Mouse (Mus musculus) B cell, adult 2 months (primary cell): ENCODE data around the gene Kctd14.
A peak's percentile ranks its signal among the peaks of the same experiment; 100 is the strongest.
"Not testable (repeated sequence)": the region's sequence is repeated elsewhere in the genome, so short reads cannot be mapped to it uniquely, and the experiment has no call there.

Source experiments
- DNase-seq, 2 experiments: peaks; one replicate each; pipeline ENCODE4 v3.0.0; 2022

The Kctd14 gene

GRCm38 (mm10) chr7:97451023-97451422, at the start of gene Kctd14:
Gene Kctd14 (plus strand): TSS chr7:97451323.
- not testable (repeated sequence) for DNase-seq

DNA sequence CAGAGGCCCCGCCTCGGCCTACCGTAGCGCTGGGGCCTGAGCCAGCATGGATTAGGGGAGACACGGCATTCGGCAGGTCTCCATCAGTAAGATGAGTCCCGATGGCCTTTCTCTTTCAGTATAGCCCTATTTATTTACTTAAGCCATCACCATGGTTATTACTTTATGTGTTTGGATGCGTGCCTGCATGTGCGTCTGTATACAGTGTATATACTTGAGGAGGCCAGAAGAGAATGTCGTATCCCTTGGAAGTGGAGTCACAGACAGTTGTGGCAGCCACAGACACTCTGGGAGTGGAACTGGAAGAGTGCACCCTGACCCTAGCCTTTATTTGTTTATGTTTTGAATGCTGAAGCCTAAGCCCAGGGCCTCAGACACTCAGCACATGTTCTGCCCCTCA, 44.0 kb upstream of the Kctd14 start:
- DNase-seq = no peak

GRCm38 (mm10) chr7:97411106-97411505, 40.0 kb upstream of the Kctd14 start:
- no peak for DNase-seq

DNA sequence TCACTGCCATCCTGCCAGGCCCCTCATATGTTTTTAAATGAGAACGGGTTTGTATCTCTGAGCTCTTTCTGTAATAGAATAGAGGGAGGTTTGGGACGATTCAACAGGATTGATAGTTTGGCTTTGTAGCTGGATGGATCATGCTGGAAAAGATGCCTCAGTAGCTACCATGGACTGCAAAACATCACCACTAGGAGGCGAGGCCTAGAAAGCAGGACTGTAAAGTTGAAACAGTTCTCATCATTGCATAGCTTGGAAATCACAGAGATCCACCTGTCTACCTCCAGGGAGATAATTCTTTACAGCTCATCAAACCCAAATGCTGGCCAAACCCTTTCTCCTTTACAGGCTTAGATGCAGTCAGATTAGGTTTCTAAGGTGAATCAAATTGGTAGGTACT, 39.5 kb upstream of the Kctd14 start:
- DNase-seq = no peak

GRCm38 (mm10) chr7:97413981-97414380, 37.1 kb upstream of the Kctd14 start:
- no peak for DNase-seq

GRCm38 (mm10) chr7:97414426-97414825, 36.7 kb upstream of the Kctd14 start:
- no peak for DNase-seq

DNA sequence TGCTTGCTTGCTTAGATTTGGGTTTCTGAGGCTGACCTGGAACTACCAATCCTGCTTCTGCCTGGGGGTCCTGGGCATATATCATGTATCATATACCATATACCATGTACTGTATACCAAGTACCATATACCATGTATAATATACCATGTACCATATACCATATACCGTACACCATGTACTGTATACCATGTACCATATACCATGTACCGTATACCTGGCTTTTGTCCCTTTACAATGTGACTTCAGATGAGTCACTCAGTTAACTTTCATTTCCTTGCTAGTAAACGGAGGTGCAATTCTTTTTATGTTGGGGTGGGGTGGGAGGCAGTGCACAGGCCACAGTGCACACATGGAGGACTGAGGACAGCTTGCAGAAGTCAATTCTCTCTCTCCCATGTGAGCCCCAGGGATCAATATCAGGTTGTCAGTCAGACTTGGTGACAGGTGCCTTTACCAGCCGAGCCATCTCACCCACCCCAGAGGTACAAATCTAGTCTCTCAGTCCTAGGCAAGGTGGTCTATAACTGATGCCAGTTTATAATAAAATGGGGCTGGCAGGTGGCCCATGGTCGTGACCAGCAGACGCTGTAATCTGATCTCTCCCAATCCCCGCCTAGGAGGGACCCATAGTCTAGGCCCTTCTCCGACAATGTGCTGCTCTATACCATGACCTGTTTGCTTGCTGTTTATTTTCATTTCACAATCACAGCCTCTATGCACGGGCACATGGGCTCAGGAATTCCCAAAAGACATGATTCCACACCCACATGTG, 36.0 kb upstream of the Kctd14 start:
- DNase-seq = no peak

DNA sequence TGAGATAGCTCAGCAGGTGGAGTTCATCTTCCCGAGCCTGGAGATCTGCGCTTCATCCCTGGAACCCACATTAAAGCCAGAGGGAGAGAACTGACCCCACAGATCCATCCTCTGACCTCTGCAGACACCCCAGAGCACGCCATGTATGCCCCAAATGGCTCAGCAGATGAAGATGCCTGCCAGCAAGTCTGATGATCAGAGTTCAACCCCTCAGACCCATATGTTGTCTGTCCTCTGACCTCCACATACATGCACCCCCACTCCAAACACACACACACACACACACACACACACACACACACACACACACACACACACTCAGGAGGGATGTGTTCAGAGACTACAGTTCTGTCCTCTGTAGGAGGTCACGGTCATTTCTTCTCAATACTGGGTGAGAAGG, 34.6 kb upstream of the Kctd14 start:
- DNase-seq = no peak

DNA sequence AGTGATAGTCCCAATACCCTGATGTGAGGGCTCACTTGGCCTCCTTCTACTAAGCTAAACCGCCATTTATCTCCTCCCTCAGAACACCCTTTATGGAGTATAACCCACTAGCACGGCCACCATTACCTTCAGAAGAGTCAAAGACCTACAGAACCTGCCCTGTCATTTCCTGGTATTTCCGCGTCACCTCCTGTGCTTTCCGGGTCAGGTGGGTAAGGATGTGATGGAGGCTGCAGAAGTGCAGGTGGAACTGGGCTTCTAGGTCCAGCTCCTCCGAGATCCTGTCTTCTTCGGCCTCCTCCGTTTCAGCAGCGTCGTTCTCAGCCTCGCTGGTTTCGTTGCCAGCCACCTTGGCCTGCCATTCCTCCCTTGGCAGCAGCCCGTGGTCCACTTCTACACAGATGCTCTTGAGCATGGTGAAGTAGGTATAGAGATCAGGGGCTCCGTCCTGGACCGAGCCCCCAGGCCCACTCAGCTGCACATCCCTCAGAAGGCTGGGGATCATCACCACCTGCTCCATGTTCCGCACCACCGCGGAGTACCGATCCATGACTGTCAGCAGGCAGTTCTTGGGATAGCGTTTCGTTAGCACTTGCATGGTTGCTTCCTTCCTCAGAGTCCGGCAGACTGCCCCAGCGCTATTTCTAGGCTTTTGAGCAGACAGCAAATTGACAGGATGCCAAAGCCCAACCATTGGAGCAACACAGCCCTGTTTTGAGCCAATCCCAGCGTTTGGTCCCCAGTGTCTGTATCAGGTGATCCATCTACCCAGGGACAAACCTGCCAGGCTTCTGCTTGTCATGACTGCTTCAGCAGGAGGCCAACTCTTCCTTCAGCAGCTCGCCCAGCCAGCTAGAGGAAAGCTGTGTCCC, 34.0 kb upstream of the Kctd14 start, which contains the start of gene Thrsp:
Gene Thrsp (minus strand): TSS at position 825 of the 872 bp plus-strand sequence.
- no peak for DNase-seq

DNA sequence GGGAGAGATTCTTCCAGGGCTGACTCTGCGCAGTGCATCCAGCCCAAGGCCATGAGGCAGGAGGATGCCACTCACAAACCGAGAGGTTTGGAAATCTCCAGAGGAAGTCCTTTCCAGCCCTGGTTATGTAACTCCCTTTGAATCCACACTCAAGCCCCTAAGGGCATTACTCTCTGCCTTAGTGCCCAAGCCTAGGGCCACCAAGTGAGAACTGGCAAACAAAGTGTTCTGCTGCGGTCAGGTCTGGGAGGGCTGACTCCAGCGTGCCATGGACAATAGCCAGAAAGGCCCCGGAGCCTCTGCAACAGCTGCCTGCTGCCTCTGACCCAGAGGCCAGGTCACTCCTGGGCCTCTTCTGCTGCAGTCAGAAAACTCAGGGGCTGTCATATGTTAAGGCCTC, 32.4 kb upstream of the Kctd14 start:
- DNase-seq = no peak

DNA sequence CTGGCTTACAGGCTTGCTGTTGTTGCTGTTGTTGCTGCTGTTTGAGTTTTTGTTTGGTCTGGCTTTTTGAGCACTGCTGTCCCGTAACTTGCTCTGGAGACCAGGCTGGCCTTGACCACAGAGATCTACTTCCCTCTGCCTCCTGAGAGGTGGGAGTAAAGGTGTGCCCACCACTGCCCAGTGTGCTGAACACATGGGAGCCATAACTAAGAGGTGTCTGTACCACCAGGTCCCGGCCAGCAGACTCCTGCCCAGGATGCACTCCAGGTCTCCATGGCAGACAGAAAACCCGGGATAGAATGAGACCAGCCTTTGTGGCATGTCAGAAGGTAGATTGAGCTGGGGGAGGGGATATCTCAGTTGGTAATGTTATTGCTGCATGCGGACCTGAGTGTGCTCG, 32.0 kb upstream of the Kctd14 start:
- no peak for DNase-seq

DNA sequence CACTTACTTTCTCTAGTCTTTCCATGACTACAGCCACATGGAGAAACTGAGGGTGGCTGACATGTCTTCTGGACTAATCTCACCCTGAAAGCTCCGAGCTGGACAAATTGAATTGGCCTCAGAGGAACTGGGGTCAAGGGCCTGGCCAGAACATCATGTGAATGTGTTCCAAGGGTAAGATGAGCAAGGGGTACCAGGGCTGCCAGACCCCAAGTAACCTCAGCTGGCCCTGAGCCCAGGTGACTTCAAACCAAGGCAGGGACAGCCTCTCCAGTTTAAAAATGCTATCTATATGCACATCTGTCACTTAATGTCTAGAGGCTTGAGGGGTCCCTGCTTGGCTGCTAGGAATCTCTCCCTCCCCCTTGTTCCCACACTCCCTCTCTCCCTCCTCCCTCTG, 30.7 kb upstream of the Kctd14 start:
- no peak for DNase-seq

GRCm38 (mm10) chr7:97420958-97421651, 30.0 kb upstream of the Kctd14 start:
- no peak for DNase-seq

DNA sequence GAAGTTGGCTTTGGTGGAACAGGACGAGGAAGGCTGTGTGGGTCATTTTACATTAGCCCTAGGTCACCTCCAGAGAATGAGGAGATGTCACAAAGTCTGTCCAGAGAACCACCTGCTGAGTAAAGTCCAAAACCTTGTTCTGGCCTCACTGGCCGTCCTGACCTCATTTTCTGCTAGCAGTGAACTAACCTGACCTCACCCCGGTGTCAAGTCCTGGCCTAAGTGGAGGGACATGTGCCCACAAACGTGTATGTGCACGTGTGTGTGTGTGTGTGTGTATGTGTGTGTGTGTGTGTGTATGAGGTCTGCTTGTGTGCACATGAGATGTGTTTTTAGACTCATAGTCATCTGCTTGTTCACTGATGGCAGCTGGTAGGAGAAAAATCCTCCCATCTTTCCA, 27.4 kb upstream of the Kctd14 start:
- DNase-seq = no peak

DNA sequence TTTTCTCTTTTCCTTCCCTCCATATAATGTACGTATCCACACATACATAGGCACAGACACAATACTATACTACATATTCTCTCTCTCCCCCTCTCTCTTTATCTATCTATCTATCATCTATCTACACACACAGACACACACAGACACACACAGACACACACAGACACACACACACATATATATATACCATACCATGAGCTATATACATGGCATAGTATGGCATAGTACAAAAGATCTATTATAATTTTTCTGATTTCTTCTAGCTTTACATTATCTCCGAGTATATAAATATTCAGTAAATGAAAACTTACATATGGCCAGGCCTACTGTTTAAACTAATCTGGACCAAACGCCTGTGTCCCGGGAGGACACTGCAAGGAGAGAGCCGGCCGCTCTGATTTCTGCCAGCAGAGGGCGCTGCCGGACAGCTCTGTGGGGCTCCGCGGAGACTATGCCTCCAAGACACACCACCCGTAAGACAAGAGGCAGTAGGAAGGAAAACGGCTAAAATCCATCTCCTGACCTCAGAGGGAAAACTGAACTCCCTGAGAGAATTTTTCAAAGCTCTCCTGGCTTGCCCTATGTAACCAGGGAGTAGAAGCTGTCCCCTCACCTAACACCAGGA, 26.4 kb upstream of the Kctd14 start:
- DNase-seq = peak; percentile 93

DNA sequence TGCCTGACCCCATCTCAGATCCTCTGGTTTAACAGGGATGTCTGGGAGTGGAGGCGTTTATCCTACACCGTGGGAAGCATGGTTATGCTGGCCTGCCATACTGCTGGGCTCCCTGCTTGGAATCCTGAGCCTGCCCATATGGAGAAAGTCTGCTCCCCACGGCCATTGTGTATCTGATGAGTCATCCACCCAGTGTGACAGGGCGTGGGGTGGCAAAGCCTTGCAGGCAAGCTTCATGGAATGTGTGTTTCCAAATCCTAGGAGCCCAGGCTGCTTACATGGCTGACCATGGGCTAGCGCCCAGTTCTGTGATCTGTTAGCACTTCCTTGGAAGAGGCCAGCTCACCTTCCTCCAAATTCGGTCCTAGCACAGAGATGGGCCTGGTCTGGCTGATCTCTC, 24.6 kb upstream of the Kctd14 start:
- DNase-seq = no peak

DNA sequence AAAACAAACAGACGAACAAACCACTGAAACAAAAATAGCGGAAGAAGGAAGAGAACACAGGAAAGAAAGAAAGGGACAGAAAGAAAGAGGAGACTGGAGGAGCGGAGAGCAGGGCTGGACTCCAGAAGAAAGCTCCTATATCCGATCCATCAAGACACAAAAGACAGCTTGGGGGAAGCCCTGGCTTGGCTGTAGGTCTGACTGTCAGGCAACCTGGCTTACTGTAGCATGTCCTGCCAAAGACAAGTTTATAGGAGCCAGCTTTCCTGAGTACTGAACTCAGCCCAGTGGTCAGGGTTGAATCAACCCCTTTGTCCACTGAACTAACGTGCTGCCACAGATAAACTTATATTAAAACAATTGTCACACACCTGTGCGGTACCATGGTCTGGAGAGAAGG, 23.8 kb upstream of the Kctd14 start:
- DNase-seq = no peak

GRCm38 (mm10) chr7:97427778-97428420, 23.2 kb upstream of the Kctd14 start:
- no peak for DNase-seq

DNA sequence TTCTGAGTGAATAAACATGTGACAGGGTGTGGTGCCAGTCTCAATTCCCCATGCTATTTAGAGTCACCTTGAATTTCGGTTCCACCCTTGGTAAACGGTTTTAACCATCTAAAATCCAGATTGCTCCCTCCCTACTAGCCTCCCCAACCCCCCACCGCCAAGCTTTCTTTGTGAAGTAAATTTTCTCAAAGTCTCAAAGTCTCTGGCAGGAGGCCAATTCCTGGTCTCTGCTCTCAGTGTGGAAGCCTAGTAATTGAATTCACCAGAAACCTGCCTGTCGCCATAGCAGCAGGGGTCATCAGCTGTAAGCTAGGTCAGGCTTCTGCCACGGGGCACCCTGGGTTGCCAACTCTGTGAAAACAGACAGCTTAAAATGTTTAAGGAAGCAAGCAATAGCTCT, 21.4 kb upstream of the Kctd14 start:
- DNase-seq = peak; percentile 64 to 69

DNA sequence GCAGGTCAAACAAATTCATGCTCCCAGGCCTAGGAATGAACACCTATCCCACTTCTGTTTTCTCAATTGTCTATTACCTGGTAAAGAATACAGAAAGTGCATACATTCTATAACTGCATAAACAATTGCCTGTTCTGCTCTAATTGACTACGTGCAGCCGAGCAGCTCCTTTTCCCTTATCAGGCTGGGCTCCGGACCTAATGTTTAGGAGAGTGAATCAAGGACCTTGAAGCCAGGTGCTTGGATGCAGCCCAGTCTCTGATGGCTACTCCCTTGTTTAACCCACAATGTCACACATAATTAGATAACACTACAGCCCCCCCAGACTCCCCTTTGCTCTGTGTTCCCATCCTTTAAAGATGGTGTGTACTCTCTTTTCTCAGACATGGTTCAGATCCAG, 17.6 kb upstream of the Kctd14 start:
- DNase-seq = not testable (repeated sequence)

GRCm38 (mm10) chr7:97434517-97434916, 16.6 kb upstream of the Kctd14 start:
- DNase-seq = no peak

DNA sequence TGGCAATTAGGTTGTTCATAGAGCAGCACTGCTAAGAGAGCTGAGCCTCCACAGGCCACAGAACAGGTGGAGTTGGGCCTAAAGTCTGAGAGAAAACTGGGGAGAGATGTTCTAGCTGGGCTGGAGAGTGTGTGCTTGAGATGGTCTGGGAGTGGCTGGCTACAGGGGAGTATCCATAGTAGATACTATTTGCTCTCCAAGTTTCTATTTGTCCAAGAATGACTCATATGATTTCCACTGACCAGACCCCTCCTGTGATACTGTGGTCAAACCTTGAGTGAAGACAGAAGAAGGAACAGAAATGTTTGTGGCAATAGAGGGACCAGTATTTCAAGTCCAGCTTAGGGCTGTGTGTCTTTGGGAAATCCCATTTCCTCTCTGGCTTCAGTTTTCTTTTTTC, 12.1 kb upstream of the Kctd14 start:
- no peak for DNase-seq
